Mouse (Mus musculus): Measurements from ENCODE around the gene Cd27. TPM values are rescaled to one million over a fixed set of nuclear protein-coding genes. Genes with fewer than 3 reads are reported as not detected.
"Not testable (repeated sequence)": the region's sequence is repeated elsewhere in the genome, so short reads cannot be mapped to it uniquely, and the experiment has no call there.

Gene Cd27
- polyA plus RNA-seq (2015; fragmentation: Nextera tagmentation; extraction: Ambion mirVana): 1.8 and 2.8 TPM in 2 replicates

DNA sequence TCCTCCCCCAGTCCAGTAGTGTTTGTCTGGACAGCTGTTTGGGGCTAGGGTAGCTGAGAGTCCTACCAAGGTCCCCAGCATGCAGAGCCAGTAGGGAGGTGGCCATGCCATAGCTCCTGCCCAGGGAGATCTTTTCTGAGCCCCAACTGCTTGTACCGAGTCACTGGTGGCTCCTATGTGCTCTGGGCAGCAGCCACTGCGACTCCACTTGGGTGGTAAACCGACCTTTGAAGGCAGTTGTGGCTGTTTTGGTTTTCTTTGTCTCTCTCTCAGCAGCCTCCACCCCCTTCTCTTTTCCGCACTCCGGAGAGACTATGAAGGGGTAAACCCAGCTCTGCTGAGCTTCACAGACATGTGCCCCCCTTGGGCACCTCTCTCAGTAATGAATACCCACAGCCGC is at the start of gene Cd27:
Cd27 (minus strand) TSS at position 229 of the 400 bp plus-strand sequence.
- Histone ChIP-seq H3K4me2 (no peak within 1 kb of the TSS), H3K27me3 (no peaks in the 10 kb centered on the region), H3K27ac (no peak within 1 kb of the TSS), H3K9me3 (replicated peaks) (no peaks in the 10 kb centered on the region), H3K4me1 (peaks cover 18% of the 10 kb centered on the region), H3K36me3 (no peaks in the 10 kb centered on the region), H3K9ac (no peak within 1 kb of the TSS), H3K4me3 (replicated peaks) (no peak within 1 kb of the TSS)
- WGBS: 36% methylated on average over 6 of the region's 6 CpGs
- no peak for ATAC-seq (replicated peaks; ENCODE audit: low FRiP score)

DNA sequence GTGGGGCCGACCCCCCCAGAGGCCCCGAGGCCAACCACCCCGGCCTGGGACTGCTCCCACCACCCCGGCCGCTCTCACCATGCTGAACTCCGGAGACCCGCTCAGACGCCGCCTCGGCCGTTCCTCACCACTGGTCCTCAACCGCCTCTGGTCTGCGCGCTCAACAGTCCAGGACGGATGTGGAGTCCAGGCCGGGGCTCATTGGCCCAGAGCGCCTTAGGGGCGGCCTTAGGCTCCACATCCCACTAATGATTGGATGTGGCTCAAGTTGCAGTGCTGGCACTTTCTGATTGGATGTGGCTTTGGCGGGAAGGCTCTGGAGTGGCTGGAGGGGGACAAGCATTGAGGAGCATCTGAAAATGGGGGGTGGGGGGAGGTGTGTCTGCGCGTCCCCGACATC is 49.1 kb upstream of the Cd27 start, which contains the start of gene Tuba3a:
Tuba3a (minus strand) TSS at position 153 of the 400 bp plus-strand sequence.
- Histone ChIP-seq H3K27me3 (no peaks in the 10 kb centered on the region), H3K4me3 (replicated peaks) (no peak within 1 kb of the TSS), H3K9ac (no peak within 1 kb of the TSS), H3K4me2 (no peak within 1 kb of the TSS), H3K36me3 (no peaks in the 10 kb centered on the region), H3K4me1 (peaks cover 3% of the 10 kb centered on the region; the same call in 1 of the 2 replicates), H3K9me3 (replicated peaks) (no peaks in the 10 kb centered on the region), H3K27ac (no peak within 1 kb of the TSS)
- no peak; the same call in 1 of the 2 replicates for ATAC-seq (replicated peaks; ENCODE audit: low FRiP score)
- WGBS: 97% methylated on average over 22 of the region's 22 CpGs

DNA sequence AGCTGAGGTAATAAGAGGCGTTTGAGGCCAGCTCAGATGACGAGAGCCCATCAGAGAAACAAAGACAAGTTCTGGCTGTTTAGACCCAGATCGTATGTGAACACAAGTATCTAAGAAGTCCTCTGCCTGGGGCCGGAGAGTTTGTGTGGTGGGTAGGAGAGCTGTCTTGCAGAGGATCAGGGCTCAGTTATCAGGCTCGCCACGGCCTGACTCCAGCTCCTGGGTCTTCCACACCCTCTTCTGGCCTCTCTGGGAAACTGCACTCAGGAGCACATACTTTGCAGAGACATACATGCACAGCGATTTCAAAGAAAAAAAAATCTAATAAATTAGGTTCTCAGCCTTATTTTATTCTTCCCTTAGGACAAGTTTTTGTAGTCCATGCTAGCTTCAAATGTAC is 47.9 kb upstream of the Cd27 start:
- Histone ChIP-seq H3K9me3 (replicated peaks) (no peaks in the 10 kb centered on the region), H3K36me3 (no peaks in the 10 kb centered on the region), H3K27me3 (no peaks in the 10 kb centered on the region), H3K27ac (0 out of 2 replicates have a peak overlapping the region, but pooled peaks have one; percentile 23), H3K4me1 (peaks cover 3% of the 10 kb centered on the region; the same call in 1 of the 2 replicates), H3K4me2 (no peak overlapping the region), H3K9ac (no peak overlapping the region), H3K4me3 (replicated peaks) (no peak overlapping the region)
- no peak for ATAC-seq (replicated peaks; ENCODE audit: low FRiP score)
- 92% methylated on average over 7 of the region's 7 CpGs for WGBS

DNA sequence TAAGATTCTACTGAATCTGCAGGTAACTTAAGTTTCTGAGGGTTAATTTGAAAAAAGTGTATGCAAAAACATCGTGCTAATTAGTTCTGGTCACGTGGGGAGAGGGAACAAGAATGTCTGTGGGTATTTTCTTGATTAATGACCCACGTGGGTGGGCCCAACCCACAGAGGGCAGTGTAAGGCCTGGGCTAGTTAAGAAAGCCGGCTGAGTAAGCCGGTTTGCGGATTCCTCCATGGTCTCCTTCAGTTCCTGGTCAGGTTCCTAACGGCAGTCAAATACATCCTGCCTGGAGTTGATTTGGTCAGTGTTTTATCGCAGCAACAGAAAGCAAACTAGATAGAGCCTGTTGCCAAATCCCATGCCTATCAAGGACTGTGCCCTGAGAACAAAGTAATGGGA is 47.4 kb upstream of the Cd27 start:
- Histone ChIP-seq H3K27ac (peak overlapping the region; percentile 23; the same call in 1 of the 2 replicates), H3K9ac (no peak overlapping the region), H3K4me3 (replicated peaks) (no peak overlapping the region), H3K9me3 (replicated peaks) (no peaks in the 10 kb centered on the region), H3K4me1 (peaks cover 3% of the 10 kb centered on the region; the same call in 1 of the 2 replicates), H3K36me3 (no peaks in the 10 kb centered on the region), H3K4me2 (no peak overlapping the region), H3K27me3 (no peaks in the 10 kb centered on the region)
- no peak for ATAC-seq (replicated peaks; ENCODE audit: low FRiP score)
- 28% methylated on average over 8 of the region's 8 CpGs for WGBS

DNA sequence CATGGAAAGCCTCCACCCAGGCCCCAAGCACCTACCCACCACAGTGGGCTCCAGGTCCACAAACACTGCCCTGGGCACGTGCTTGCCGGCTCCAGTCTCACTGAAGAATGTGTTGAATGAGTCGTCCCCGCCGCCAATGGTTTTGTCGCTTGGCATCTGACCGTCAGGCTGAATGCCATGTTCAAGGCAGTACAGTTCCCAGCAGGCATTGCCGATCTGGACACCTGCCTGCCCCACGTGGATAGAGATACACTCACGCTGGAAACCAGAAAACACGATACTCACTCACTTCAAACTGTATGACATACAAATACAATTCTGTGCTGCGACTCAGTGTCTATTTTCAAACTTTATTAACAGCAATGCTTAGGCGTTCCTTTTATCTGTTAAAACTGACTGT is 45.9 kb upstream of the Cd27 start:
- not testable (repeated sequence) for H3K27me3 ChIP-seq; H3K9ac ChIP-seq; H3K27ac ChIP-seq; H3K4me1 ChIP-seq; H3K9me3 ChIP-seq (replicated peaks); H3K4me2 ChIP-seq; ATAC-seq (replicated peaks; ENCODE audit: low FRiP score); H3K4me3 ChIP-seq (replicated peaks); H3K36me3 ChIP-seq
- WGBS: 93% methylated on average over 13 of the region's 13 CpGs

DNA sequence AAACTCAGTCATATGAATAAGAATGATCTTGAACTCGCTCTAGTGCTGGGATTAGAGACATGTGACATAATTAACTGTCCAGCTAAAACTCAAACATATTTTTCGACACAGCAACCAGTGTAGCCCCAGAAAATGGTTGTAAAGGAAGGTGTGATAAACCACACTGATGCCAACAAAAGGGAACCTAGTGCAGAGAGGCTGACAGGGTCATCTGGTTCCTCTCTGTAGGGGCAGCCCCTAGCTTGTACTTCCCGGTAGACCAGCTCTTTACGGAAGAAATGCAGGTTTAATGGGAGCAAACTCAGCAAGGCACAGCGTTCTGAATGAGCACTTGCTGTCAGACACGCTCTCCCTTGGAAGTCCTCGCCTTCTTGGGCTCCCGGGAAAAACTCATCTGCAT is 42.9 kb upstream of the Cd27 start:
- WGBS: 59% methylated on average over 8 of the region's 8 CpGs
- Histone ChIP-seq H3K9me3 (replicated peaks) (no peaks in the 10 kb centered on the region), H3K4me1 (peaks cover 3% of the 10 kb centered on the region; the same call in 1 of the 2 replicates), H3K9ac (no peak overlapping the region), H3K27ac (no peak overlapping the region), H3K4me2 (no peak overlapping the region), H3K4me3 (replicated peaks) (no peak overlapping the region), H3K27me3 (no peaks in the 10 kb centered on the region), H3K36me3 (no peaks in the 10 kb centered on the region)
- no peak for ATAC-seq (replicated peaks; ENCODE audit: low FRiP score)

DNA sequence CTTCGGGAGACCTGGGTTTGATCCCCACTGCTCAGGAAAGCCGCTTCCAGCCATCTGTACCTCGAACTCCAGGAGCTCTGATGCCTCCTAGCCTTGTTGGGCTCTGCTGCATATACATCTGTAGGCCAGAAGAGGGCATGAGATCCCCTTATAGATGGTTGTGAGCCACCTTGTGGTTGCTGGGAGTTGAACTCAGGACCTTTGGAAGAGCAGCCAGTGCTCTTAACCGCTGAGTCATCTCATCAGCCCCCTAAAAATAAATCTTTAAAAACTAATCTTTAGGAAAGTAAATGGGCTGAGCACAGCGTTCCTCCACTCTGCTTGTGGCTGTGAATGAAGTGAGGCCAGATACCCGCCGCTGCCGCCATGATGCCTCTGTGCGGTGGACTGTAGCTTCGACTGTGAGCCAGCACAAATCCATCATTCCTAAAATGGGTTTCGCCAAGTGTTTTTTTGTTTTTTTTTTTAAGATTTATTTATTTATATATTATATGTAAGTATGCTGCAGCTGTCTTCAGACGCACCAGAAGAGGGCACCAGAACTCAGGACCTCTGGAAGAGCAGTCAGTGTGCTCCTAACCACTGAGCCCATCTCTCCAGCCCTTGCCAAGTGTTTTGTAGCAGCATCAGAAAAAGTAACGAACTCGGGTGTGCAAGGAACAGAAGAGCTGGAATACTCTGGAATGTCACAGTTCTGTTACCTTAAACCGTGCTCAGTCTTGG is 38.2 kb upstream of the Cd27 start:
- no peak for ATAC-seq (replicated peaks; ENCODE audit: low FRiP score)
- 57% methylated on average over 15 of the region's 15 CpGs for WGBS
- H3K27ac ChIP-seq: no peak overlapping the region
- no peak overlapping the region for H3K9ac ChIP-seq
- H3K9me3 ChIP-seq (replicated peaks): no peaks in the 10 kb centered on the region
- no peak overlapping the region for H3K4me3 ChIP-seq (replicated peaks)
- H3K27me3 ChIP-seq: 0 out of 2 replicates have a peak, but pooled peaks cover 3% of the 10 kb centered on the region
- peaks cover 7% of the 10 kb centered on the region for H3K4me1 ChIP-seq
- no peaks in the 10 kb centered on the region for H3K36me3 ChIP-seq
- no peak overlapping the region for H3K4me2 ChIP-seq

DNA sequence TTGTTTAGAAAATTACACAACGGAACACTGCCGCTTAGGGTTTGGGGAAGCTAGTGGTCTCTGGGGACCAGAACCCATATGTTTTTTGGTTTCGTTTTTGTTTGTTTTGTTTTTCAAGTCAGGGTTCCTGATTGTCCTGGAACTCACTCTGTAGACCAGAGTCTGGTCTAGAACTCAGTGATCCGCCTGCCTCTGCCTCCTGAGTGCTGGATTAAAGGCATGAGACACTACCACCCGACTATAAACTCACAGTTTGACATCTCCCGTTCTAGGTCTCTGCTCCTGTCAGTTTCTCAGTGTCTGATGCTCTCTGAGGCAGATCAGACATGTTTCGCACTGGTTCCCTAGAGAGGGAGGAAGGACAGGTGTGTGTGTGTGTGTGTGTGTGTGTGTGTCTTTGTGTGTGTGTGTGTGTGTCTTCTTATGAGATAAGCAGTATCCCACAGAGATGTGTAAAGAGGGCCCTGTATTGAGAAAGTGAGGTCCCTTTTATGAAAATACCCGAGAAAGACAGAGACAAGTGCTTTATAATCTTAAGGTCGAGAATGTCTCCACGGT is 35.5 kb upstream of the Cd27 start:
- Histone ChIP-seq H3K9me3 (replicated peaks) (no peaks in the 10 kb centered on the region), H3K36me3 (no peaks in the 10 kb centered on the region), H3K4me2 (peak overlapping the region; percentile 53; the same call in 1 of the 2 replicates), H3K27me3 (0 out of 2 replicates have a peak, but pooled peaks cover 3% of the 10 kb centered on the region), H3K4me3 (replicated peaks) (no peak overlapping the region), H3K27ac (no peak overlapping the region), H3K9ac (no peak overlapping the region), H3K4me1 (peaks cover 7% of the 10 kb centered on the region)
- ATAC-seq (replicated peaks; ENCODE audit: low FRiP score): no peak
- 72% methylated on average over 10 of the region's 10 CpGs for WGBS

DNA sequence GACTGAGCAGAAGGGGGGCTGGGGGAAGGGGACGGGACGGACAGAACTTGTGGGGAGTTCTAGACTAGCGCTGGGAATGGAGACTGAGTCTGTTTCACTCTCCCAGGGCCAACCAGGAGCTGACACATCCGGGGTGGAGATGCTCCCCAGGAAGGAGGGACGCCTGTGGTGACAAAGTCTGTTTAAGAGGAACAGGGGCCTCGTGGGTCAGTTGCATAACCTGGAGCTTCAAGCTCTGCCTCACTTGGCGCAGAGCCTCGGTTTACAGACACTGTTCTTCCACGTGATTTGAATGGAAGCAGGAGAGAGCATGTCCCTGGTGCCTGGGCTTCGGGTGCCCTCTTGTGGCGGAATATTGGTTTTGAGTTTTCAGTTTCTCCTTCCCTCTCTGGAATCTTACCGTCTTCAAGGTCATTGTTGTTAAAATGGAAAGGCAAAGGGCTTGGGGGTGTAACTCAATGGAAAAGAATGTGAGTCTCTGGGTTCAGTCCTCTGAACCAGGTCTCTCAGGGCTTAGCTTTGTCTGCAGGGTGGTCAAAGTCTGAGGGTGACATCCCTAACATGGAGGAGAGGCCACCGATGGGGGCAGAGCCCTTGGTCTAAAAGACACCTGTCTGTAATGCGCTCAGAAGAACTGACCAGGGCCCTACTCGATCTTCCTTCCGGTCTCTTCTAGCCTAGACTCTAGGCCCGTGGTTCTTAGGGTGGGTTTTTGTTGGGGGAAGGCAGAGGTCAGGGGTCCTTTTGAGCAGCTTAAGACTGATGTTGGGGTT is 34.8 kb upstream of the Cd27 start:
- Histone ChIP-seq H3K9me3 (replicated peaks) (no peaks in the 10 kb centered on the region), H3K4me3 (replicated peaks) (peak overlapping the region; percentile 15; the same call in 1 of the 2 replicates), H3K27me3 (peaks cover 3% of the 10 kb centered on the region; the same call in 1 of the 2 replicates), H3K4me1 (peaks cover 7% of the 10 kb centered on the region), H3K9ac (no peak overlapping the region; the same call in 1 of the 2 replicates), H3K36me3 (no peaks in the 10 kb centered on the region), H3K27ac (no peak overlapping the region), H3K4me2 (peak overlapping the region; percentile 53)
- WGBS: 19% methylated on average over 17 of the region's 17 CpGs
- ATAC-seq (replicated peaks; ENCODE audit: low FRiP score): peak; percentile 85

DNA sequence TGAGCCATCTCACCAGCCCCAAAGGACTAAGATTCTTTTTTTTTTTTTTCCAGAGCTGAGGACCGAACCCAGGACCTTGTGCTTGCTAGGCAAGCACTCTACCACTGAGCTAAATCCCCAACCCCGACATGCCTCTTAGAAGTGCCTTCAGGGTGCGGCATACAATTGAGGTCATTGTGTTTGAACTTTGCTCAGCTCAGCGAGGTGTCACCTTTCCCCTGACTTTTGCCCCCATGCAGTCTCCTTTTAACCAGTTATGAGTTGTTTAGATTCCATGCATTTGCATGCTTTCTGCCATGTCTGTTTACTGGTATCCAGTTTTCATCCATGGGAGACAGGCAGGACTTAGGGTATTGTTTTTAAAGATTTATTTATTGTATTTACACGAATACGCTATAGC is 32.0 kb upstream of the Cd27 start:
- Histone ChIP-seq H3K9me3 (replicated peaks) (no peaks in the 10 kb centered on the region), H3K36me3 (no peaks in the 10 kb centered on the region), H3K4me3 (replicated peaks) (no peak overlapping the region), H3K4me1 (peaks cover 7% of the 10 kb centered on the region), H3K4me2 (no peak overlapping the region), H3K27ac (no peak overlapping the region), H3K9ac (no peak overlapping the region), H3K27me3 (peaks cover 3% of the 10 kb centered on the region; the same call in 1 of the 2 replicates)
- ATAC-seq (replicated peaks; ENCODE audit: low FRiP score): no peak
- 50% methylated on average over 6 of the region's 6 CpGs for WGBS

DNA sequence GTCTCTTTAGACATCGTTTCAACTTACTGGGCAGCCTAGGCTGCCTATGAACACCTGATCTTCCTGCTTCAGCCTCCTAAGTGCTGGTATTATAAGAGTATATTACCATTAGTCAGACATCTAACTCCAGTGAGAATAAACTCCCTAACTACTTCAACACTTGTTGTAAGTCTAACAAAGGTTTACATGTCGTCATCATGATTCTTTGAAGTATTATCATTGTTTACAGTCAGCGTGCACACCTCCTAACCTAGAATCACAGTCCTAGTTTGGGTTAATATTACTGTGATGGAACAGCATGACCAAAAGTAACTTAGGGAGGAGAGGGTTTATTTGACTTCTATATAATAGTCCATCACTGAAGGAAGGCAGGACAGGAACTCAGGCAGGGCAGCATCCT is 30.7 kb upstream of the Cd27 start:
- Histone ChIP-seq H3K4me3 (replicated peaks) (no peak overlapping the region), H3K9ac (no peak overlapping the region), H3K4me2 (no peak overlapping the region), H3K9me3 (replicated peaks) (no peaks in the 10 kb centered on the region), H3K4me1 (peaks cover 7% of the 10 kb centered on the region), H3K27me3 (peaks cover 3% of the 10 kb centered on the region; the same call in 1 of the 2 replicates), H3K36me3 (no peaks in the 10 kb centered on the region), H3K27ac (no peak overlapping the region)
- WGBS: 84% methylated on average over 3 of the region's 3 CpGs
- no peak for ATAC-seq (replicated peaks; ENCODE audit: low FRiP score)

DNA sequence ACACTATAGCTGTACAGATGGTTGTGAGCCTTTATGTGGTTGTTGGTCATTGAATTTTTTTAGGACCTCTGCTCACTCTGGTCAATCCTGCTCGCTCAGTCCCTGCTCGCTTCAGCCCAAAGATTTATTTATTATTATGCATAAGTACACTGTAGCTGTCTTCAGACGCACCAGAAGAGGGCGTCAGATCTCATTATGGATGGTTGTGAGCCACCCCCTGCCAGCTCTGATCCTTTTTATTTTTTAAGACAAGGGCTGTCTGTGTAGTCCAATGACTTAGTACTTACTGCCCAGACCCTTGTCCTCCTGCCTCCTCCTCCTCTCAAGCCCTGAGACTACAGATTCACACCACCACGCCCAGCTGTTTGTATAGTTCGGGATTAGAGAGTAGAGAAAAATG is 29.8 kb upstream of the Cd27 start:
- WGBS: 69% methylated on average over 6 of the region's 6 CpGs
- H3K4me1 ChIP-seq; H3K9ac ChIP-seq; H3K36me3 ChIP-seq; ATAC-seq (replicated peaks; ENCODE audit: low FRiP score); H3K9me3 ChIP-seq (replicated peaks); H3K4me2 ChIP-seq; H3K4me3 ChIP-seq (replicated peaks); H3K27me3 ChIP-seq; H3K27ac ChIP-seq: not testable (repeated sequence)

All from kidney, embryonic 15.5 days (tissue).